Mouse (Mus musculus): ENCODE measurements around the gene Zfp277. TPM values are rescaled to one million over a fixed set of nuclear protein-coding genes. Genes with fewer than 3 reads are reported as not detected.

The Zfp277 gene
- polyA plus RNA-seq, 1 experiment from 2014 or later = 30.5 TPM

DNA sequence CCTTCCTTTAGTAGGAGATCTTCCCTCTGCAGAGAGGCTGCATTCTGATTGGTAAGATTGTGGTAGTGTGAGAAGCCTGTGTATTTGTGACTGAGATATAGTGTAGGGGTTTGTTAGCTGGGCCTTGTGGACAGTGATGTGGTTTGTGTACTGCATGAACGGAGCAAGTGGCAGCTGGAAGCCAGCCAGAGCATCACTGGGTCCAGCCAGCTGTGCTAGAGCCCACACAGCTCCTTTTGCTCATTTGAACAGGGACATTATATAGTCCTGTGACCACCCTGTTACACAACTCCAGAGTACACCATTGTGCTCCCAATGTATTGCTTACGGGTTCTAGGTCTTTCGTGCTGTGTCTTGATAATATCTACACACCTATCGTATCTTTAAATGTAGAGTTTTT lies 22.5 kb upstream of the Zfp277 start:
- H3K4me1 ChIP-seq (replicated peaks; ENCODE audit: control insufficient read depth, insufficient read depth, low read length) = peaks cover 10% of the 10 kb centered on the region; the same call in 1 of the 2 replicates
- no peaks in the 10 kb centered on the region for H3K9me3 ChIP-seq (ENCODE audit: control insufficient read depth, low read length)
- WGBS = 84% methylated on average over 4 of the region's 4 CpGs
- no peak overlapping the region for H3K4me2 ChIP-seq (ENCODE audit: low read length)
- H3K36me3 ChIP-seq (ENCODE audit: control insufficient read depth, insufficient read depth) = no peaks in the 10 kb centered on the region
- no peak overlapping the region for H3K4me3 ChIP-seq (replicated peaks; ENCODE audit: low read length)
- no peaks in the 10 kb centered on the region for H3K27me3 ChIP-seq (replicated peaks; ENCODE audit: control insufficient read depth, insufficient read depth, low read length)
- no peak for ATAC-seq
- no peak overlapping the region for H3K9ac ChIP-seq (replicated peaks; ENCODE audit: low read depth, low read length)
- H3K27ac ChIP-seq (ENCODE audit: low read length) = no peak overlapping the region; the same call in 1 of the 2 replicates

DNA sequence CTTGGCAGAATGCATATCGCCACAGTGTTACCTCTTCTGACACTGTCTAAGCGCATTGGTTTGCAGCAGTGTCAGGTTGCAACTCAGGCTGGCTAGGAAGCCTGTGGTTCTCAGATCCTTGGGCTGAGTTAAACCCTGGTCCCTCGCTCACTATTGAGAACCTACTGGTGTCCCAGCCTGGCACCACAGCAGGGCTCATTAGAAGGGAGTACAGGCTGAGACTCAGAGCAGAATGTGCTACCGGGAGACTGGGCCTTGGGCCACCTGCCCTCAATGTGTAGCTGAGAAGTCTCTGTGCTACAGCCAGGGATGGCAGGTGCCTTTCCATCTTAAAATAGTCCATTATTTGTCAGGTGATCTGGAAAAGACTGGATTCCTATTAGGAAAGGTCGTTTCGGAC lies 18.6 kb upstream of the Zfp277 start:
- 46% methylated on average over 6 of the region's 6 CpGs for WGBS
- Histone ChIP-seq H3K9ac (replicated peaks; ENCODE audit: low read depth, low read length) (no peak overlapping the region), H3K4me3 (replicated peaks; ENCODE audit: low read length) (no peak overlapping the region), H3K4me2 (ENCODE audit: low read length) (no peak overlapping the region), H3K27ac (ENCODE audit: low read length) (no peak overlapping the region), H3K9me3 (ENCODE audit: control insufficient read depth, low read length) (no peaks in the 10 kb centered on the region), H3K36me3 (ENCODE audit: control insufficient read depth, insufficient read depth) (no peaks in the 10 kb centered on the region), H3K4me1 (replicated peaks; ENCODE audit: control insufficient read depth, insufficient read depth, low read length) (peaks cover 7% of the 10 kb centered on the region), H3K27me3 (replicated peaks; ENCODE audit: control insufficient read depth, insufficient read depth, low read length) (no peaks in the 10 kb centered on the region)
- ATAC-seq = peak; percentile 41

DNA sequence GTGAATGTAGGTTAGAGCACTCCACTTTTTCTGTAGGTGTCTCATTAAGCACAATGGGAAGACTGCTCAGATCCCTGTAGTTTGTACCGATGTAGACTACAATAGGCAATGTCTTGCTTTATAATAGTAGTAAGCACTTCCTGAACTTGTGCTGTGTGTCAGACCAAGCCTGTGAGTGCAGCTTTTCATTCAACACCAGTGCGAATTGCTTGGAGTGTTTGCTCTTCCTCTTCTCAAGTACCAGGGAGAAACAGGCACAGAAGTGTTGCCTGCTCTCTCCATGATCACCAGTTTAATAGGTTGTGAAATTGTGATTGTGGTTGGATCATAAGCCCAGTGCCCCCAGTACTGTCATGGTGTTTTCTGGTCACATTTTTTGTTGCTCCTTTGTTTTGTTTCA lies 18.1 kb upstream of the Zfp277 start:
- 64% methylated on average over 2 of the region's 2 CpGs for WGBS
- H3K27ac ChIP-seq (ENCODE audit: low read length) = no peak overlapping the region
- no peaks in the 10 kb centered on the region for H3K27me3 ChIP-seq (replicated peaks; ENCODE audit: control insufficient read depth, insufficient read depth, low read length)
- no peak overlapping the region for H3K4me2 ChIP-seq (ENCODE audit: low read length)
- peaks cover 7% of the 10 kb centered on the region for H3K4me1 ChIP-seq (replicated peaks; ENCODE audit: control insufficient read depth, insufficient read depth, low read length)
- no peak overlapping the region for H3K4me3 ChIP-seq (replicated peaks; ENCODE audit: low read length)
- H3K9me3 ChIP-seq (ENCODE audit: control insufficient read depth, low read length) = no peaks in the 10 kb centered on the region
- ATAC-seq = peak; percentile 22; the same call in 1 of the 2 replicates
- no peak overlapping the region for H3K9ac ChIP-seq (replicated peaks; ENCODE audit: low read depth, low read length)
- no peaks in the 10 kb centered on the region for H3K36me3 ChIP-seq (ENCODE audit: control insufficient read depth, insufficient read depth)

DNA sequence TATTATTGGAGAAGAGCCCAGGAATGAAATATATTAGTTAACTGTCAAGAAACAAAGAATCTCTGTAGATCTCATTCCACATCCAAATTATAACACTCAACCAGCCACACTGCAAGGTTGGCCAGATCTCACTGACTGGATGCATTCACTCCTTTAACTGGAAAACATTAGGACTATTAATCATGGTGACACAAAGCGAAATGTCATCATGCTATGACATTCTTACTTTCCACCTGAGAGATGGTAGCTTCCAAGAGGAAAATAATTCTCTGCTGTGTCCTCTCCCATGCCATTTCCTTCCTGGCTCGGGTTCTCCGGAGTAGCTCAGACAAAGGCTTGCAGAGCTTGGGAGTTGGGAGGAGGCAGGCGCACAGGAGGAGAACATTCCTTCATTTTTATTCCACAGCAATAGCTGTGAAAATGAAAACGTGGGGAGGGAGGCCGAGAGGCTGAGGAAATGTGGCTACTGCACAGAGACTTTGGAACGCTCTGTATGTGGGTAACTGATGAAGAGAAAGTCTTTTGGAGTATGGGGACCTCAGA lies 17.1 kb upstream of the Zfp277 start:
- H3K4me2 ChIP-seq (ENCODE audit: low read length) = no peak overlapping the region
- peak overlapping the region; percentile 18; the same call in 1 of the 2 replicates for H3K27ac ChIP-seq (ENCODE audit: low read length)
- 36% methylated on average over 7 of the region's 7 CpGs for WGBS
- ATAC-seq = peak; percentile 34
- no peaks in the 10 kb centered on the region for H3K36me3 ChIP-seq (ENCODE audit: control insufficient read depth, insufficient read depth)
- peaks cover 7% of the 10 kb centered on the region for H3K4me1 ChIP-seq (replicated peaks; ENCODE audit: control insufficient read depth, insufficient read depth, low read length)
- no peaks in the 10 kb centered on the region for H3K9me3 ChIP-seq (ENCODE audit: control insufficient read depth, low read length)
- no peaks in the 10 kb centered on the region for H3K27me3 ChIP-seq (replicated peaks; ENCODE audit: control insufficient read depth, insufficient read depth, low read length)
- H3K9ac ChIP-seq (replicated peaks; ENCODE audit: low read depth, low read length) = no peak overlapping the region
- no peak overlapping the region for H3K4me3 ChIP-seq (replicated peaks; ENCODE audit: low read length)

DNA sequence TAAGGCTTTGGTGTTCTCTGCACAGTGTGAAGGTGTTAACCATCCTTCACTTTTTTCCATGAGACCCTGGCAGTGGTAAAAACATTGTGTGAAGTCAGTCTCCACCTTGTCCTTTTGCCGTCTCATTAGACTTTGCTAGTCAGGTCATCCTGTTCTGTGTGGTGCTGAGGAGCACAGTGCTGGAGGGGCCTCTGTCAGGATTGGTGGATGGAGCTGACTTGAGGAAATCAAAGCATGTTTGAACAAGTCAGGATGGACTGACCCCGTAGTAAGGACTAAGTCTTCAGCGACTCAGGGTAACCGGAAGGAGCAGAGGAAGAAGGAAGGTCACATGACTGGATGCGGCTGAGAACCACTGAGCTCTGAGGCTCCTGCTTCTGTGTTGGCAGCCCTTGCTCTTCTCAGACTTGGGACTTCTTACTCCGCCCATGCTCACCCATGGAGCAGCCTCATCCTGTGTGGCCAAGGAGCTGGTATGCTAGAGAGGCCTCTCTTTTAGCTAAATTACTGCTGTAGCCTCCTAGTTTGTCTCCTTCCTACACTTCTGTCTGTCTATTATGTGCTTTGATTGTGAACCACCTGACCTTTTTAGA lies 14.1 kb upstream of the Zfp277 start:
- ATAC-seq = no peak
- 90% methylated on average over 6 of the region's 6 CpGs for WGBS

DNA sequence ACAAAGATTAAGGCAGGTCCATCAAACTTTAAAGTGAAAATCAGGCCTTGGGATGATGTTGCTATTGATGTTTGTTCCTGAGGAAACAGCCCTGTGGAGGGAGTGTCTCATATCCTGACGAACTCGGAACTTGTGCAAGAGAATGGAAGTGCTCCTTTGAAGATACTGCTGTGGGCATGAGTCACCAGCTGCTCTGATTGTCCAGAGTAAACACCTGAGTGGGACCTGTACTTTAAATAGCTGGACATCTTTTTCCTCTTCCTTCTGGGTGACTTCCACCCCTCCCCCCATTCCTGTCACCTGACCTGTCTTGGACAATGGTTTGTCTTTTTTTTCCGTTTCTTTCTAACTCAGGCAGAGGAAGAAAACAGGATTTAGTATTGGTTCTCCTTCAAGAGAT lies 13.3 kb upstream of the Zfp277 start:
- no peaks in the 10 kb centered on the region for H3K9me3 ChIP-seq (ENCODE audit: control insufficient read depth, low read length)
- no peaks in the 10 kb centered on the region for H3K27me3 ChIP-seq (replicated peaks; ENCODE audit: control insufficient read depth, insufficient read depth, low read length)
- 70% methylated on average over 3 of the region's 3 CpGs for WGBS
- H3K9ac ChIP-seq (replicated peaks; ENCODE audit: low read depth, low read length) = no peak overlapping the region
- no peak overlapping the region for H3K4me2 ChIP-seq (ENCODE audit: low read length)
- H3K4me3 ChIP-seq (replicated peaks; ENCODE audit: low read length) = no peak overlapping the region
- ATAC-seq = no peak
- H3K27ac ChIP-seq (ENCODE audit: low read length) = no peak overlapping the region
- H3K36me3 ChIP-seq (ENCODE audit: control insufficient read depth, insufficient read depth) = no peaks in the 10 kb centered on the region
- peaks cover 5% of the 10 kb centered on the region for H3K4me1 ChIP-seq (replicated peaks; ENCODE audit: control insufficient read depth, insufficient read depth, low read length)

More for the DNA sequence above, 14.1 kb upstream of the Zfp277 start:
- H3K4me2 ChIP-seq (ENCODE audit: low read length) = no peak overlapping the region
- H3K36me3 ChIP-seq (ENCODE audit: control insufficient read depth, insufficient read depth) = no peaks in the 10 kb centered on the region
- no peak overlapping the region for H3K27ac ChIP-seq (ENCODE audit: low read length)
- no peak overlapping the region for H3K9ac ChIP-seq (replicated peaks; ENCODE audit: low read depth, low read length)
- H3K9me3 ChIP-seq (ENCODE audit: control insufficient read depth, low read length) = no peaks in the 10 kb centered on the region
- H3K27me3 ChIP-seq (replicated peaks; ENCODE audit: control insufficient read depth, insufficient read depth, low read length) = no peaks in the 10 kb centered on the region
- no peak overlapping the region for H3K4me3 ChIP-seq (replicated peaks; ENCODE audit: low read length)
- H3K4me1 ChIP-seq (replicated peaks; ENCODE audit: control insufficient read depth, insufficient read depth, low read length) = peaks cover 5% of the 10 kb centered on the region

DNA sequence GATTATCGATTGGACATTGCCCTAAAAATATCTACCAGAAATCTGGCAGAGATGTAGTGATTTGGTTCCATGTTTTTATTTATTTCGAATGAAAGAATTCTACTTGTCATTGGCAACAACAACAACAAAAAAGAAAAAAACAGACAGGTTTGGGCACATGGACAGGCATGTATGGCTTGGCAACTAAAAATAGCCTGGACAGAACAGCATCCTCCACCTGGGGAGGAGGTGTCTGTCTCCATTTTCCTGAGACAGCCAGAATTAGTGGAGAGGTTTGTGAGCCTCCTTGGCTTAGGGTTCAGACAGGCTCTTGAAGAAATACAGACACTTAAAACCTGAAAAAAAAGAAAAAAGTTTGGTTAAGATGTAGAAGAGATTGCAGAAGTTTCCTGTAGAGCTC lies 10.8 kb upstream of the Zfp277 start:
- Histone ChIP-seq H3K4me3 (replicated peaks; ENCODE audit: low read length) (no peak overlapping the region), H3K4me1 (replicated peaks; ENCODE audit: control insufficient read depth, insufficient read depth, low read length) (no peaks in the 10 kb centered on the region), H3K4me2 (ENCODE audit: low read length) (no peak overlapping the region), H3K9ac (replicated peaks; ENCODE audit: low read depth, low read length) (no peak overlapping the region), H3K27ac (ENCODE audit: low read length) (no peak overlapping the region), H3K9me3 (ENCODE audit: control insufficient read depth, low read length) (no peaks in the 10 kb centered on the region), H3K27me3 (replicated peaks; ENCODE audit: control insufficient read depth, insufficient read depth, low read length) (no peaks in the 10 kb centered on the region), H3K36me3 (ENCODE audit: control insufficient read depth, insufficient read depth) (no peaks in the 10 kb centered on the region)
- WGBS = 88% methylated on average over 2 of the region's 2 CpGs
- no peak for ATAC-seq

DNA sequence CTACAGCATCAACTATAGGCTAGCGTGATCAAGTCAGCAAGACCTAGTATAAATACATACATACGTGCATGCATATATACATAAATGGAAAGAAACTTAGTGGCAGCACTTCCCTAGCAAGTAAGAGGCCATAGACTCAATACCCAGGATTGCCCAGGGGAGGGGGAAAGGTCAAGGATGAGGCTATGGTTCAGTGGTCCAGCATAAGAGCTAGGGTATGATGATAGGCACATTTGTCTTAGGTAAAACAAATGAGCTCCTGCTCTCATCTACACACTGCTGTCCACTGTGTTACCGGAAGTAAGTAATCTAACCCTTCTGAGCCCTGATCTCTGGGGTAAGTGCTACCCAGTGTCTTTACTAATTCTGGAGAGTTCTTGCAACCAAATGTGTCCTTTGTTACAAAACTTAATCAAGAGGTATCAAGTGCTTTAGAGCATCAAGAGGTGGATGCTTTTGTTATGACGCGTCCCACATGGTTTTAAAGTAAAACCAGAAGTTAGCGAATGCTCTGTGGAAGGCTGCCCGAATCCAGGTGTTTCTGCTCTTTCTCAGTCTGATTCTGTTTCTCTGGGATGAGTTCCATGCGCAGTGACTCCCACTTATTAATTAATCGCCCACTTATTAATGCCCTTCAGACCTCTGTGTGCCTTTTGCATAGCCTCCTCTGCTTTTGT lies 3.6 kb upstream of the Zfp277 start:
- Histone ChIP-seq H3K4me1 (replicated peaks; ENCODE audit: control insufficient read depth, insufficient read depth, low read length) (peaks cover 18% of the 10 kb centered on the region), H3K36me3 (ENCODE audit: control insufficient read depth, insufficient read depth) (no peaks in the 10 kb centered on the region), H3K9ac (replicated peaks; ENCODE audit: low read depth, low read length) (no peak overlapping the region), H3K9me3 (ENCODE audit: control insufficient read depth, low read length) (no peaks in the 10 kb centered on the region), H3K4me2 (ENCODE audit: low read length) (no peak overlapping the region), H3K4me3 (replicated peaks; ENCODE audit: low read length) (no peak overlapping the region), H3K27ac (ENCODE audit: low read length) (no peak overlapping the region), H3K27me3 (replicated peaks; ENCODE audit: control insufficient read depth, insufficient read depth, low read length) (no peaks in the 10 kb centered on the region)
- ATAC-seq = no peak
- WGBS = 85% methylated on average over 9 of the region's 9 CpGs

DNA sequence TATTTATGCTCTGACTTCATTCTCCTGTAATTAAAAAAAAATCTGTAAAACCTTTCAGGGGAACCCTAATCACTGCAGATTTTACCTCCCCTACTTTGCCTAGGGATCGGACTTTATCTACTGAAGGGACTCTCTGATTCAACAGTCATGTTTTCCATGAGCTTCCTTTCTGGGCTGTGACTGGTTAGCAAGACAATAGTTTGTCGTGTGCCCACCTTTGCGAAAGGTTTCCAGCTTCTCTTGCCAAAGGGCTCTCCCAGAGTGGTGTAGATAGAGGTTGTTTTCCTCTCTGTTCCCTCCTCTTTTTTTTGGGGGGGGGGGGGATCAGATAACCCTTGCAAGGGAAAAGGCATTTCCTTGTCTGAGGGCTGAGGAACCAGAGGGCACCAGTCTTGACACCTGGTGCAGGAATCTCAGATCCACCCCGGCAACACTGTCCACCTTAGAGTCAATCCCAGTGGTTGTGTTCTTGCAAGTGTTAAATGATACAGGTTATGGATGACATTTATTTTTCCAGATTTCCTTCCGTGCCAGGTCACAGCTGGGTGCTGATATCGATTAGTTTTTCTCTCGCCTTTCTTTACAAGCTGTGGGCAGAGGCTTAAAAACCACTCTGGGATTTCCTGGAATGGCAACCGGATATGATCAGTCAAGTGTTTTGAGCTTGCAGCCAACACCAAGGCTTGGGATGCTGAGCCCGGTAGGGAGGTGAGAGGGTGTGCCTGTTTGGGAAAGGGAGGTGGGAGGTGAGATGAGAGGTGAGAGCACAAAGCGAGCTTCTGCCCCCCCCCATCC lies 2.1 kb upstream of the Zfp277 start:
- Histone ChIP-seq H3K4me3 (replicated peaks; ENCODE audit: low read length) (peak overlapping the region; percentile 98), H3K27ac (ENCODE audit: low read length) (no peak overlapping the region), H3K9me3 (ENCODE audit: control insufficient read depth, low read length) (no peaks in the 10 kb centered on the region), H3K27me3 (replicated peaks; ENCODE audit: control insufficient read depth, insufficient read depth, low read length) (no peaks in the 10 kb centered on the region), H3K4me2 (ENCODE audit: low read length) (peak overlapping the region; percentile 75), H3K4me1 (replicated peaks; ENCODE audit: control insufficient read depth, insufficient read depth, low read length) (peaks cover 18% of the 10 kb centered on the region), H3K9ac (replicated peaks; ENCODE audit: low read depth, low read length) (peak overlapping the region; percentile 84), H3K36me3 (ENCODE audit: control insufficient read depth, insufficient read depth) (no peaks in the 10 kb centered on the region)
- no peak for ATAC-seq
- 24% methylated on average over 10 of the region's 10 CpGs for WGBS

Data from forebrain, embryonic 16.5 days (tissue).